Mouse (Mus musculus): ENCODE measurements around the gene Cdc42se1.

- TF ChIP-seq CTCF (IDR thresholded peaks at IDR 0.05; ENCODE audit: control insufficient read depth, insufficient read depth, insufficient read length) (no peak), FOSL1 (IDR thresholded peaks at IDR 0.05; ENCODE audit: insufficient read depth, low read length, poor library complexity, severe bottlenecking) (no peak), MAX (IDR thresholded peaks at IDR 0.05) (no peak), USF1 (IDR thresholded peaks at IDR 0.05; ENCODE audit: low read depth) (no peak), MYOG (IDR thresholded peaks at IDR 0.05; ENCODE audit: control insufficient read depth, extremely low read depth, insufficient read length) (no peak), CEBPB (IDR thresholded peaks at IDR 0.05; ENCODE audit: low read depth) (no peak), MYOD1 (IDR thresholded peaks at IDR 0.05; ENCODE audit: control insufficient read depth, insufficient read length, low read depth) (no peak)
Measured at GRCm38 (mm10) chr3:95178948-95179347, 49.6 kb upstream of the Cdc42se1 start.

Data from C2C12 (cell line).